Mouse (Mus musculus) embryo, embryonic 11.5 days (tissue): ENCODE data around the gene Mfsd5.

Experiments used
- DNase-seq: peaks from one replicate; pipeline ENCODE4 v3.0.0-alpha.2; 2012; ENCODE audit warnings: low read depth, low spot score

The Mfsd5 gene

DNA sequence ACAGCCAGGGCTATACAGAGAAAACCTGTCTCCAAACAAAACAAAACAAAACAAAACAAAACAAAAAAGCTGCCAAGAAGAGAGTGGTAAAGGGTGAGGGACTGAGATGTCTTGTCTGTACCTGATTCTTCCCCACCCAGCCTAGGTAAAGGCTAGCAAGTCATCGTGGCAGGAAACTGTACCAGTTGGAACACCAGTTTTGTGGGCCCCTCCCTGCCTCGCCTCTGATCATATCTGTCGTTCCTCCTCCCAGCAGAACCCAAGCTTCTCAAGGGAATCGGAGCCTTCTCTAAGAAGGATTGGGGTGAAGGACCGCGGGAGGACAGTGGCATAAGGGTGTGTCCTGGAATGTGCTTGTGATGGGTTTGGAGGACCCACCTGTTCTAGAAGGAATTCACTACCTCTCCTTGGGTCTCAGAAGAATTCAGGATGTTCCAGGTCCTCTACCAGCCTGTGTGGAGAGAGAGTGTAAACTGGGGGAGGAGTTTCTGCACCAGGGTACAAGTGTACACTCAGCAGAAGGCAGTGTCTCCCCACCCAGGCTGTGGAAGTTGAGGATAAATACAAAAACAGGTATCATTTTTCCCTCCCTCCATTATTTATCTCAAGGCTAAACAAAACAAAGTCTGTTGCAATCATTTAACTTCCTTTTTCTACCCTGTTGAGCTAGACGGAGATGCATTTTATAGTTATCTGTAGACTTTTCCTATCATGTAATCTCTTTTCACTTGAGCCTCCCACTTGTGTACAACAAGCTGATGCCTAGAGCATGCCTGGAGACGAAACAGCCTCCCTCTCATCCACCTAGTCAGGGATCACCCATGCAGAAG is 3.4 kb downstream of the Mfsd5 start:
- DNase-seq: no peak

DNA sequence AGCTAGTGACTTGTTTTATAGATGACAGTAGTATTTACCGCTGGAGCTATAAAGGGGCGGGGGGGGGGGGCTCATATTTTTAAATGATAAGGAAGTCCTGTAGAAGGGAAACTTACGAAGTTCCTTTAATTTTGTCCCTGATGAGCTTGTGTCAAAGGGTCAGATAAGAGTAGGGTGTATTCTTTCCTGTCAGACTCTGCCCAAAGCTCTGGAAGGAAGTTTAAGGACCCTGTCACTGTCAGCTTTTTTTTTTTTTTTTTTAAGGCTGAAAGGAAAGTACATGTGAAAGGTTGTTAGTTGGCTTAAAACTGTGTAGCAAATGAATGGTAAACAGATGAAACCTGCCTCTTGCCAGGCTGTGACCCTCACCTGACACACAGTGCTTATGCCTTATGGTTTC is 4.4 kb downstream of the Mfsd5 start:
- DNase-seq: no peak

DNA sequence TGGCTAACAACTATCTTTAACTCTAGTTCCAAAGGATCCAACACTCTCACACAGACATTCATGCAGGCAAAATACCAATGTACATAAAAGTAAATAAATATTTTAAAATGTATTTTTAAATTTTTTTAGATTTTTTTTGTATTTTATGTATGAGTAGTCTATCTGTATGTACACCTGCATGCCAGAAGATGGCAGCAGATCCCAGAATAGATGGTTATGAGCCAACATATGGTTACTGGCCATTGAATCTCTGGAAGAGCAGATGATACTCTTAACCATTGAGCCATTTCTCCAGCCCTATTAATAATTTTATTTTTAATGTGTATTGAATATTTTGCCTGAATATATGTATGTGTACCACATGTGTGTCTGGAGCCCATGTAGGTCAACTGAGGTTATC is 8.1 kb downstream of the Mfsd5 start:
- peak; percentile 41 for DNase-seq

DNA sequence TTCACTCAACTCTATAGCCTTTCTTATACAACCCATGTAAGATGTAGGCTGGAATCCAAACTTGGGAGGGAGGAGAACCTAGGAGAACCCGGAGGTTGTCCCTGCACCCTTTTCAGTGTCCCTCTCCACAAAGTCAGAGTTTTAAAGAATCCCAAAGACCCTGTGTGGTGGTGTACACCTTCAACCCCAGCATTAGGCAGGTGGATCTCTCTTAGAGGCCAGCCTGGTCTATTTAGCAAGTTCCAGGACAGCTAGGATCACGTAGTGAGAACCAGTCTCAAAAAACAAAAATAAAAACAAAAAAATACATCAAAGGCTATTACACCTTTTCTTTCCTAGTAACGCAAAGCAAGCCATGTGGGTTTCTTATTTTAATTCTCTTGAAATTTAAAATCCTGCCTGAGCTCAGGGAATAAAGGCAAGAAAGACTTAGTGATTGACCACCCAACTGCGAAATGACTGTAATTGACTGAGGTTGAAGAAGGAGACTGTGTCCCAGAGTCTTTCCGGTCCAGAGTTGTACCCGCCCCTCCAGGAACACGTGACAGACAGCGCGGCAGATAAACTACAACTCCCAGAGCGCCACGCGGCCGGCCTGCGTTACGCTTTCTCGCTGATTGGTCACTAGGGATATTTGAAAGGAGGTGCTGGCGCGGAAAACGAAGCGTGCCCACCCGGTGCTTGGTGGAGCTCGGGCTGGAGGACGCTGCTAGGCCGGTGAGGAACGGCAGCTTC is 16.5 kb downstream of the Mfsd5 start, which contains the start of gene Espl1:
TSS of gene Espl1 (plus strand) at position 634 of the 735 bp plus-strand sequence.
- peak; percentile 90 for DNase-seq

DNA sequence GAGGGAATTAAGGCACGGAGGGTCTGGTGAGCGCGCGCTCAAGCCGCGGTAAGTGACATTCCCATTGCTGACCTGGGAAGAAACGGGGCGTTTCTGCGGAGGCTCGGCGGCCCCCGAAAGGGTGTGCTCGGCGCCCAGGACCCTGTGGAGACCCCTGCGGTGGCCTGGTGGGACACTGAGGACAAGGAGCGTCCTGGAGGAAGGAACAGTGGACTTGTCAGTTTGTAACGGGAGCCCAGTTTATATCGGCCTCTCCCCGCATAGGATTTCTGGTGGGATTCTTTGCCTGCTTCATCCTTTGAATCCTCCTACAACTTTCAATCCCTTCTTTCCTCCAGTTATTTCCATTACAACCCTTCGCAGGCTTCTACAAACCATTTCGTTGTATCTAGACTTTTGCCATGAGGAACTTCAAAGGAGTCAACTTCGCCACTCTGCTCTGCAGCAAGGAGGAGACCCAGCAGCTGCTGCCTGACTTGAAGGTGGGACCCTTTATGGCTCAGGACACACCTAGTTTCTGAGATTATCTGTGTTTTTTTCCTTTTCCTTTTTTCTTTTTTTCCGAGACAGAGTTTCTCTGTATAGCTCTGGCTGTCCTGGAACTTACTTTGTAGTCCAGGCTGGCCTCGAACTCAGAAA is 17.2 kb downstream of the Mfsd5 start:
- no peak for DNase-seq

DNA sequence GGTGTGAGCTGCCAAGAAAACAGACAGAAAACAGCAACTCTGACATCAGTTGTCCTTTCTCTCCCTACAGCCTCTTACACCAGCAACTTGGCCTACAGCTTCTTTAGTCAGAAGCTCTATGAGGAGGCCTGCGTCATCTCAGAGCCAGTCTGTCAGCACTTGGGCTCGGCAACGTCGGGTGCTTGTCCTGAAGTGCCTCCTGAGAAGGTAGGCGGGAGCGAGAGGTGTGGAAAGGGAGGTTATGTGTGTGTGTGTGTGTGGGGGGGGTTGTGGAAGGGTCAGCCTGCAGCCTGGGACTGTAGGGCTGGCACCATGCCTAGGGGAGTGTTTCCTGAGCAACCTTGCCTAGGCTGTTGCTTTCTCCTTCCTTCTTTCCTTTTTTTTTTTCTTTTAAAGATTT is 23.3 kb downstream of the Mfsd5 start:
- no peak for DNase-seq

DNA sequence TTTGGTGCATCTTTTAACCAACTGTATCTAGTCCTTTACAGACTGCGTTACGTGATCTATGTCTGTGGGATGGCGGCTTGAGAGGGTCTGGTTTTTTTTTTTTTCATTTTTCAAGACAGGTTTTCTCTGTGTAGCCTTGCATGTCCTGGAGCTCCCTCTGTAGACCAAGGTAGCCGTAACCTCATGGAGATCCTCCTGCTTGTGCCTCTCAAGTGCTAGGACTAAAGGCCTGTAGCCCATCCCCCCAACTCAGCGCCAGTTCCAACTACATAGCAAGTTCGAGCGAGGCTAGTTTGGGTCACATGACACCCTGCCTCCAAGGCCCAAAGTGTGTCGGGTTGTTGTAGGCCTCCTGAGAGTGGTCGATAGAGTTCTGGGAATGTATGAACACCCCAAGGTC is 29.5 kb downstream of the Mfsd5 start:
- DNase-seq: no peak

DNA sequence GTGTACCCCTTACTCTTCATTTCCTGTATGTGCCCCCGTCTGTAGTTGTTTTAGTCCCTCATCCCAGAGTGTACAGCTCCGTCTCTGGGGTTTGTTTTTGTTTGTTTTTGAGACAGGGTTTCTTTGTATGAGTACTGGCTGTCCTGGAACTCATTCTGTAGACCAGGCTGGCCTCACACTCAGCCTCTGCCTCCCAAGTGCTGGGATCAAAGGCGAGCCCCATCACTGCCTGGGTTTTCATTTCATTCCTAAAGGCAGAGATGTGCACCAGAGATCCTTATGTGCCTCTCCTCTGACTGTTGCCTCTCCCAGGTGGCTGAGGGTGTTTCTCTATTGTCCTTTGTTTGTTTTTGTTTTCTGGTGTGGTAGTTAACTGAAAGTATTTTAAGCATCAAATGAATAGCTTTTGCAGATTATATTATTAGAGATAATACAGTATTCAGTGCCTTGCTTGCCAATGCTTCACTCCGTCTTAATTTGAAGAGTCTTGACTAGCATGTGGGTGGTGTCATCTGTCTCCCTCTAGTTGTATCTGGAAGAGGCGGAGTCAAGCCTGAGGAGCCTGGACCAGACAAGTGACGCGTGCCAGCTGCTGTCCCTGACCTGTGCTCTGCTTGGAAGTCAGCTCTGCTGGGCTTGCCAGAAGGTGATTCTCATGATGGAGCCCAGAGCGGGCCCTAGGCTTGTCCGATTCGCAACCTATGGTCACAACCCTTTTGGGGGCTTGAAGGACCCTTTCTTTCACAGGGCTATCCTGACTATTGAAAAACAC is 31.0 kb downstream of the Mfsd5 start:
- no peak for DNase-seq

DNA sequence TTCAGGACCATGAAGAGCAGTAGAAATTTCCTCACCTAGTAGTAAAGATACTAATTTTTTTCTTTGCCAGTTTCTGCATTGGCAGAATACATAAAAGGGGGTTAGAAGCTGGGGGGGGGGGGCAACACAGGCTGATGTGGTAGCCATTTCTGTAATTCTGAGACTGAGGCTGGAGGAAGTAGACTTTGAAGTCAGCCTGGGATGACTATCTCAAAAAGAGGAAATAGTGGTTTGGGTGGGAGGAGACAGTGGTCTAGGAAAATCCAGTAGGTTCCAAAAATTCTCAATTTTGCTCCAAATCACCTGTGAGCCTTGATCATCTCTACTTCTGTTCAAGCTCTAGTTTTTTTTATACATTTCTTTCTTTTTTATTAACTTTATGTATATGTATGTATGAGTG is 32.2 kb downstream of the Mfsd5 start:
- no peak for DNase-seq

DNA sequence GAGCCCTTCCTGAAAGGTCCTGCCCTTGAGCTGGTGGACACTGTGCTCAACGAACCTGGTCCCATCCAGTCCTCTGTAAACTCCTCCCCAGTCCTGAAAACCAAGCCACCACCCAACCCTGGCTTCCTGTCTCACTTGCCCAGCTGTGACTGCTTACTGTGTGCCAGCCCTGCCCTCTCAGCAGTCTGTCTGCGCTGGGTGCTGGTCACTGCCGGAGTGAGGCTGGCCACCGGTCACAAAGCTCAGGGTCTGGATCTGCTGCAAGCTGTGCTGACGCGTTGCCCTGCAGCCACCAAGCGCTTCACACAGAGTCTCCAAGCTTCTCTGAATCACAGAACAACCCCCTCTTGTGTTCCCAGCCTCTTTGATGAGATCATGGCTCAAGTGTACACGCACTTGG is 36.0 kb downstream of the Mfsd5 start:
- no peak for DNase-seq

DNA sequence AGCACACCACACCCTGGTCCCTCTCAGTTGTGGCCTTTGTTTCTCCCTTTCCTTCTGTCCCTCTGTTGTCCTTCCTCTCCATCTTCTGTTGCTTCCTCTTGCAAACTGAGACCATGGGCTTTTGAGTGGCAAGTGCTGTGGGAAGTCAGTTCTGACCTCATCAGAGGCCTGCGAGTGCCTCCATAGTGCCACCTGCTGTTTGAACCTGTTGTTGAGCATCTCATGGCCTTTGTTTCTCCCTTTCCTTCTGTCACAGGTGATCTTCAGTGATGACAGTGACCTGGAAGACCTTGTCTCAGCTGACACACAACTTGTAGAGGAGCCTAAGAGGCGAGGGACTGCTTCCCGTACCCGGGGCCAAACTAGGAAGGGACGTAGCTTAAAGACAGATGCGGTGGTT is 37.0 kb downstream of the Mfsd5 start:
- DNase-seq: no peak

DNA sequence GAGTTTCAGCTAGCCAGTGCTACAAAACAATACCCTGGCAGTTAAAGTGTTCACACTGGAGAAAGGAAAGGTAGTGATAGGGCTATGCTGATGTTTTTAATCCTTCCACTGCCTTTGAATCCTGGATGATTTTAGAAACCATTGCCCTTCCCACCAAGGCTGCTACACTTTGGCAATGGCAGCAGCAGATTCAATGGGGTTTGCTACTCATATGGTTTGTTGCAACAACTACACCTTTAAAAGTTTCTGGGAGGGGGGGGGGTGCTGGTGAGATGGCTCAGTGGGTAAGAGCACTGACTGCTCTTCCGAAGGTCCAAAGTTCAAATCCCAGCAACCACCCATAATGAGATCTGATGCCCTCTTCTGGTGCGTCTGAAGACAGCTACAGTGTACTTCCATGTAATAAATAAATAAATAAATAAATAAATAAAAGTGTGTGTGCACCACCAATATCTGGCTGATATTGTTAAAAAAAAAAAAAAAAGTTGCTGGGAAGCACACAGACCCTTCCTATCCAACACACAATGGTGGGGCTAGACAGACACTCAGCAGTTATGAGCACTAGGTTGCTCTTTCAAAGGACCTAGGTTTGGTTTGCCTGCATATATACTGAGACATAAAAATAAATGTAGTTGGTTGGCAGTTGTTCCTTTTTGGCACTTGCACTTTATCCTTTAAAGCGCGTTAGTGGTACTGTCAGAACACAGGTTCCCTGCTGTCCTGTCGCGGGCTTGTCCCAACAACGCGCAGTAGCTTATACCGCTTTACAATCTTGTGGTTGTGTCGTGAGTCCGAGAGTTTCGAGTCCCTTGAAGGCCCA is 45.6 kb downstream of the Mfsd5 start:
- no peak for DNase-seq

DNA sequence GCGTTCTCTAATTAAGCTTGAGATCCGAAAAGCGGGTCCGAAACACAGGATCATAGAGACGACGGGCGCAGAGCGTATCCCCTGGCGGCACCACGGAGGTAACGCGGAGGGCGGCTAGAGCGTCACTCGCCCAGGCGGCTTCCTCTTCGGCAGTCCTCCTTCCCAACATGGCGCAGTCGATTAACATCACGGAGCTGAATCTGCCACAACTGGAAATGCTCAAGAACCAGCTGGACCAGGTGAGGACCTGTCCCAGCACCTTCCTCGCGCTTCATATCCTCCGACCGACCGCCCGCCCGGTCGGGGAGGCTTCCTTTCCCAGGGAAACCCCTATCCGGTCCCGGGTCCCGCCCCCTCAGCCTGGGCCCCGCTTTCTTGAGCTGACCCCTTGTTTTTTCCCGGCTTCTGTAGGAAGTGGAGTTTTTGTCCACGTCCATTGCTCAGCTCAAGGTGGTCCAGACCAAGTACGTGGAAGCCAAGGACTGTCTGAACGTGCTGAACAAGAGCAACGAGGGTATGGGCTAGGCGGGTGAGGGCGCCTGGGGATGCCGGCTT is 46.8 kb downstream of the Mfsd5 start, which contains the start of gene Pfdn5:
TSS of gene Pfdn5 (plus strand) at position 95 of the 555 bp plus-strand sequence.
- DNase-seq: peak; percentile 63

DNA sequence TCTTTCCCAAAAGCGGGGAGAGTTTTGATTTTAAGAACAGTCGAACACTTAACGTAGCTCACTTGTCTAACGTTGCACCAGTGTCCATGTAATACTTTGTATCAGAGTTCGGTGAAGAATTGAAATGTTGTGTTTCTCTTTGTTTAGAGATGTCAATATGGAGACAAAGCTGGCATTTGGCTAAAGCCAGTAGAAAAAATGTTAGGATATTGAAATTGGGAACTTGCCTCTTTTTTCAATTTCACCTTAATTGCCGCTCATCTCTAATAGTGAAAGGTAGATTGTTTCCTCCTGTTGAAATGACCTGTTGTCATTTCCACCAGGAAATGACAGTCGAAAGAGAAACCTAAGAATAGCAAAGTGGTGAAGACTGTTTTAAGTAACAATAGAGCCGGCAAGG is 47.6 kb downstream of the Mfsd5 start:
- no peak for DNase-seq
